Mouse (Mus musculus) retina, adult 2 months (tissue): Measurements from ENCODE around the gene Tspan17.
"Not testable (repeated sequence)": the region's sequence is repeated elsewhere in the genome, so short reads cannot be mapped to it uniquely, and the experiment has no call there.

Source experiments
- DNase-seq: peaks from one replicate; pipeline ENCODE4 v3.0.0-alpha.2; 2012; ENCODE audit warnings: low read depth, low spot score

Gene Tspan17

DNA sequence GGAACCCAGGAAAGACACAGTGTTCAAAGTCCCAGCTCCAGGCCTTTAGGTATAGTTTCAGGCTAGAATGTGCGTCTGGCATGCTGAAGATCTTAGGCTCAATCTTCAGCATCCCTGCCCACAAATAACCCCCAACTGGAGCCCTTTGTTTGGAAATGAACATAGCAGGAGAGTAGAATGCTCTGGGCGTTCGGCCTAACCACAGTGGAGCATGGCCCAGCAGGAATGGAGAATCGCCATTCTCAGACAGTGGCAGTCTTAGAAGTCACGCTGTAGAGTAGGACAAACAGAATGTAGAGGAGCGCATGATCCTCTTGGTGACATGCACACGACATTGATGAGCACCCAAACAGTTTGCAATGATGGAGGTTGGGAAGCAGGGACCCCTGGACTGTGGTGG, 28.3 kb upstream of the Tspan17 start:
- no peak for DNase-seq

DNA sequence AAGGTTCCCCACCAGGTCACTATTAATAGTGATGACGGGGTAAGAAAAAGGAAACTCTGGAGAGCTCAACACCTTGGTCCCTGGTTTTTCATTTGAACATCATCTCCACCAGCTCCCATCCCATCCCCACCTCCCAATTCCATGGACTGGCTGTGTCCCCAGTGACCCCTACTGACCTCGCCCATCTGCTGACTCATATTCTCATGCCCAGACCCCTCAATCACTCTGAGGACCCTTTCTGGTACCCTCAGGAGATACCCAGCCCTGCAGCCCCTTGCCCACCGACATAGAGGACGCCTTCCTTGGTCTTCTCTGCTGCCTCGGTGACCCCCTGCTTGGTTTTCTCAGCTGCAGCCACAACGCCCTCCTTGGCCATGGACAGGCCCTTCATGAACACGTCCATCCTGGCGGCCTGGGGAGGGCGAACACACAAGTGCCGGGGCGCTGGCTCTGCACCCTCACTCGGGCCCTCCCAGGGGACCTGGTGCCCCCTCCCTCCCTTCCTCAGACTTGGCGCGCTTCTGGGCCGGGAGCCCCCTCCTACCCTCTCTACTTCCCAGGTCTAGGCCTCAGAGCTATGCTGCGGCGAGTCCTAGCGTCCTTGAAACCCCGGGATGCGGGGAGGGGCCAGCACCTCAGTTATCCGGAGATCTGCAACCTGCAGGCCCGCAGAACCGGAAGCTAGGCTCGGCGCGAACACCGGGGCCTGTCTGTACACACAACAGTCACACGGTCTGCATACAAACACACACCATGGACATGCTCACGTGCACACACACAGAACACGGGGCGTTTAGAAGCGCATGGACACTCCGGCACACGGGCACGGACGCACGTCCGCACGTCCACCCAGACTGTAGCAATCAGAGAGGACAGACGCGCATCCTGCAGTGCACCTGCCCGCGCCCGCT, 23.6 kb upstream of the Tspan17 start:
- no peak for DNase-seq

DNA sequence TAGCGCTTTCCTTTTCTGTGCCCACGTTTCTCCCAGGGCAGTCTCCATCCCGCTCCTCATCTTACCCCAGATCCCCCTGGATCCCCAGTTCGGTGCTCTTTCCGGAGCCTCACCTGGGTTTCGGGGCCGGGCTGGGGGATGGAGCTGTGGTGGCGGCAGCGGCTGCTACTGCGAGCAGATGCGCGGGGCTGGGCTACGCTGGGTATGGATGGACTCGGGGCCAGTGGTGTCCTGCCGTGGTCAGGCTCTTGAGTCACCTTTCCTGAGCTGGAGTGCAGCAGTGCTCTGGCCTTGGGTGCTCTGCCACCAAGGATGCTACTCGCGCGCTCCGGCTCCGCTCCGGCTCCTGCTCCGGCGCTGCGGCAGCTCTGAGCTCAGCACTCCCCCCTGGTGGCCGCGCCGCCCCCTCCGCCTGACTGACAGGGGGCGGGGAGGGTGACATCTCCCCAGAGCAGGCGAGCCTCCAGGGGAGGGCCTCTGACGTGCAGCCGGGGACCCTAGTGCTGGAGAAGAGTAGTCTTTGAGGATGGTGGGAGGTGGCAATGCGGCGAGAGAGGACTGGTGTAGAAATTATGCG, 22.9 kb upstream of the Tspan17 start, which contains the start of gene Sncb:
Gene Sncb, minus strand, starts transcription at position 404 of the 577 bp plus-strand sequence.
- DNase-seq, result no peak

DNA sequence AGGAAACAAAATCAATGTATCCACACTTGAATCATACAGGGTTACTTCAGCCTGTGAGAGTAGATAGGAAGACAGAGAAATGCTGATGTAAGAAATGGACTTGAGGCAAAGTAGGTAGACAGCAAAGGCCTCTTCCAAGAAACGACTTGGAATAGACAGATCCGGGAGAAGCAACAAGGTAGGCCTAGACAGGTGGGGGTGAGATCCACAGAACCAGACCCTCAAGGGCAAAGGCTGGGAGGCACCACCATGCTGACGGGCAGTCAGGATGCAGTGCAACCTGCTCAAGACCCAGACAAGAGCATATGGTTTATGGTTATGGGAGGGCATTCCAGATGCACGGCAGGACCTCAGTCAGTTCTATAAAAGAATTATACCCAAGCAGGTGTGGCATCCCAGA, 22.2 kb upstream of the Tspan17 start:
- DNase-seq, result no peak

DNA sequence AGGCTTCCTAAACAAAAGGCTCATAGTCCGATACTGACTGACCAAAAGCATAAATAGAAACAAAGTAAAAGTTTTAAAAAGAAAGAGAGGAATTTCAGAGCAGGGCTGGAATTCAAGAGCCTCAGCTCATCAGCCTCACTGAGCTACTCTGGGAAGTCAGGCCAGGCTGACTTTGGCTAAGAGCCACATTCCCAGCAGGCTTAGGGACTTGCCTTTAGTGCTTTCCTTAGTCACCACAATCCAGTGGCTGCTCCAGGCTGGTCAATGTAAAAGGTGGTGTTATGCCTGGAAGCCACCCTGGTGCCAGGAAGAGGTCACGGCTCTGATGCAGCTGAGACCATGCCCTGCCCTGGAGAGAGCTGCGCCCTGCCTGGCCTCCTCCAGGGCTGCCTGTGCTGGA, 8.6 kb upstream of the Tspan17 start:
- DNase-seq, result no peak

DNA sequence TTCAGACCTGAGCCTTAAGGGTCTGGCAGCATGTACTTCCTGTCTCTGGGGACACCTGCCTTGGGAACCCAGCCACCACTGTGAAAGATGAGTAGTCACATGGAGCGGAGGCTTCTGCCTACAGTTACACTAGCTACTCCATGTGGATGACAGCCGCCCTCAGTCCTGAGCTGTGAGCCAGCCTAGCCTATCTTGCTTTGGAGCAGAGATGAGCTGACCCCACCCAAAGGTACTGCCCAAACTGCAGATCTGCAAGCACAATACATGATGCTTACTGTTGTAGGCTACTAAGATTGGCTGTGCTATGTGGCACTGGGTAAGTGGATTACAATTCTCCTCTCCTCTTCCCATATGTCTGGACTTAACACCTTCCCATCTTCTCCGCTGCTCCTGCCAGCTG, 8.1 kb upstream of the Tspan17 start:
- no peak for DNase-seq

DNA sequence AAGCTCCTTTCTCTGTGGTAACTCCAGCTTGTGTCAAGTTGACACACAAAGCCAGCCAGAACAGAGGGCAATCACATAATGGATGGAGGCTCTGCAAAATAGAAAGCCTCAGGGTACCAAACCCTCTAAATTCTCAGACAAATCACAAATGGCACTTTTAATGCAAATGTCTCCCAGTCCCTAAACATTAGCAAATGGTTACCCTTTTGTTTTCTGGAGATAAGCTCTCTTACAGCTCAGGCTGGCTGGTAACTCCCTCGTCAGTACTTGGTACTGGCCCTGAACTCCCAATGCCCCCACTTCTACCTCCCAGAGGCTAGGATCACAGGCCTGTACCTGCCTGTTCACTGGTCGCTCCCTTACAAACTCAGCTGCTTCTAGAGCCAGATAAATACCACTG, 5.9 kb upstream of the Tspan17 start:
- DNase-seq, result no peak

DNA sequence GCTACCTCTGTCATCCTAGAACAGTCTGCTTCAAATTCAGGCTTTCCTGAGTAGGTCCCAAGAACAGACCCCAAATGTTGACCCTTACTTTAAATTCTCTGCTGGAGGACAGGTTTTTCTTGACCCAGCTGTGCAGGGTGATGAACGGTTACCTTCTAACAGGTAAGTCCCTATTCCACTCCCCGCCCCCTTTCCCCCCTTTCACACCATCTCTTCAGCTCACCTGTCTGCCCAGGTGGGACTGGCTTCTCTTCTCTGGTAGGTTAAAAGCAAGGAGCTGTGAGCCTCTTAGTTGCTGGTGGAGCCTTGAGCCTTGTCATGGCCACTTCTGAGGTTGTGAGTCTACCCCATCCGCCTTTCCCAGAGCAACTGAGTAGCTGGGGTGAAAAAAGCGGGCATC, 5.5 kb upstream of the Tspan17 start, which contains the start of gene Eif4e1b:
Gene Eif4e1b, plus strand, starts transcription at position 301 of the 400 bp plus-strand sequence.
- DNase-seq, result no peak

DNA sequence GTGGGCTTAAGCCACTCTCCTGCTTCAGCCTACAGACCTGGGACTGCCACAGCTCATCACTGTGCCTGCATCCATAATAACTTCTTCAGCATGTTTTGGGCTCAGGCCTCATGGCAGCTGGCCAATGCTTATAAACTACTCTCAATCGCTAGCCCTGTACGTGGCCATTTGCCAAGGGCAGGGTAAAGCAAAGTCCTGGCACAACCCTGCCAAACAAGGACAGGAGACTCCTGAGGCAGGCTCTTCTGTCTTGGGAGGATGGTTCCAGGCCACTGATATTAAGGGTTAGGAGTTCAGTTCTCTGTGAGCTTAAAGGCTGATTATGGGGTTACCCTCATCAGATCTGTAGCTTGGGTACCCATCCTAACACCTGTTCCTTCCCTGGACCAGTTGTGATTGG, 1.6 kb upstream of the Tspan17 start:
- not testable (repeated sequence) for DNase-seq

DNA sequence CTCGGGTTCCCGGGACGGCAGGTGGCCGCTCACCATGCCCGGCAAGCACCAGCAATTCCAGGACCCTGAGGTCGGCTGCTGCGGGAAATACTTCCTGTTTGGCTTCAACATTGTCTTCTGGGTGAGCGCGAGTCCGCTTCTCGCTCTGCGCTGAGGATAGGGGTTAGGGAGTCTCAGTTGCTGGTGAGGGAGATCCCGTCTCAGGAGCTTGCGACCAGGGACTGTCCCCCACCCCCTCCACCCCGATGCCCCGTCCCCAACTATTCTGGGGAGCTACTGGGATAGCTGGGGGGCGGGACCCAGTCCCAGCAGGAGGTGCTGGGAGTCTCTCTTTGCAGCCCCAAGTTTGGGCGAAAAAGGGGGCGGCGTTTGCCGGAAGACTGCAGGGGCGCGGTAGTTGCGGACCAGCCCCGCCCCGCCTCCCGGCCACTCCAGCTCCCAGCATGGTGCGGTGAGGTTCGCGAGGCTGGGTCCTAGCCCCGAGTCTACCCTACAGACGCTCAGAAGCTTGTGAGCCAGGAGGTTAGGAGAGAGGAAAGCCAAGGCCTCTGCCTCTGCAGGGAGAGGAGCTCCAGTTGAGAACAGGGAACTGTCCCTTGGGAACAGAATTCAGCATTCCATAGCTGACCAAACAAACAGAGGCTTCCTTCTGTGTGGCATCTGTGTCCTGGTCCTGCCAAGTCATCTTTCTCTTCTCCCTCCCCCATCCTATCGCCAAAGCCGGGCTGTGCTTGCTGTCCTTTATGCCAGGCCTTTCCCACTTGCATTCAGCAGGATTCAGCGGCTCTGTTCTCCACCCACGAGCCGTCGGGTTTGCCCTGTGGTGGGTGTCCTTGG, 602 bp downstream of the Tspan17 start:
- no peak for DNase-seq

DNA sequence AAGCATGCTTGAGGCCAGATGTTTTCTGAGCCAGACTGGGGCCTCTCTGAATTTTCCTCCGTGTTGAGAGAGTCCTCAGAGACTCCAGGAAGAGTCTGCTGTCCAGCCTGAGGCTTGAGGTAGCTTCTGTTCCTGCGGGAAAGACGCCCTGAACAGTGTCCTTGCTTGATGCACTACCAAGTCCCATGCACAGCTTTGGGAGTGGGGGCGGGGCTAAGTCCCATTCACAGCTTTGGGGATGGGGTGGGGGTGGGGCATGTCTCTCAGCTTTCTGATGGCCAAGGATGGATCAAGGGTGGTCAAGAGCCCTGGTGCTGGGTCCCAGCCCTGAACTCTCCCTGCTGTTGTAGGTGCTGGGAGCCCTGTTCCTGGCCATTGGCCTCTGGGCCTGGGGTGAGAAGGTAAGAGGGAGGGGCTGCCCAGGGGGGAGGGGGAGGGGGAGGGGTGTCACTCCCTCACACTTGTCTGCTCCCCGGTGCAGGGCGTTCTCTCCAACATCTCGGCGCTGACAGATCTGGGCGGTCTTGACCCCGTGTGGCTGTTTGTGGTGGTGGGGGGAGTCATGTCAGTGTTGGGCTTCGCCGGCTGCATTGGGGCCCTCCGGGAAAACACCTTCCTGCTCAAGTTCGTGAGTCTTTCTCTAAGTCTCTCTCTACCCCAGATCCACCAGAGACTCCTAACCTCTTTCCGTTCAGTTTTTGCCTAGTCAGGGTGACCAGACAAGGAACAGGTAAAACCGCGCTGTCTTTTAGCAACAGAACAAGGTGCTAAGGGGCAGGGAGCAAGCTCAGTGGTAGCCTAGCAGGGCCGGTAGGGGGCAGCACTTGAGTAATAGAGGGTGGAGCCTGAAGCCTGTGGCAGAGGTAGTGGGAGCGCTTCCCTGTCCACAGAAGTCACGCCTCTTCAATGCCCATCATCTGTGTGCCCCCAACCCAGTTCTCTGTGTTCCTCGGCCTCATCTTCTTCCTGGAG, 3.4 kb downstream of the Tspan17 start:
- no peak for DNase-seq

DNA sequence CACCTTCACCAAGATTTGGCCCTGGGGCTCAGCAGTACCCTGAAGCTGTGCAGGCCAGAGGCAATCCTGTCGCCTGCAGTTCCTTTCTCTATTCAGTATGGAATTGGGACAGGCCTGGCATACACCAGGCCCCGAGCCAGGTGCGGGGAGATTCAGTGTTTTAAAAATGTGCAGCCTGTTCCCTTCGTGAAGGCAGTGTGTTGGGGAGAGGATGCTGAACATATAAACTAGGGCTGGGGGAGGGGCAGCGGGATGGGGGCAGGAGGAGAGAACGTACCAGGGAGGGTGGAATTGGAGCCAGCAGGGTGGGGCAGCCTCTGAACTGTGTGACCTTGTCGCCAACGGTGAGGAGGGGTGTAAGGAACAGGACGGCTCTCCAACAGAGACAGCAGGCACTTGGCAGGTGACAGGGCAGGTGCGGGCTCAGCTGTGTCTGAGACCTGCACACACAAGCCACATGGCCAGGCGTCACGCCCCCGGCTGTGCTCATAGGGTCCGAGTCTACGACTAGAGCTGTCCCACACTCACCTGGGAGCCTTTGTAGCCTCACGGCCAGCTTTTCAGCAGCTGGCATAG, 4.9 kb downstream of the Tspan17 start:
- no peak for DNase-seq

DNA sequence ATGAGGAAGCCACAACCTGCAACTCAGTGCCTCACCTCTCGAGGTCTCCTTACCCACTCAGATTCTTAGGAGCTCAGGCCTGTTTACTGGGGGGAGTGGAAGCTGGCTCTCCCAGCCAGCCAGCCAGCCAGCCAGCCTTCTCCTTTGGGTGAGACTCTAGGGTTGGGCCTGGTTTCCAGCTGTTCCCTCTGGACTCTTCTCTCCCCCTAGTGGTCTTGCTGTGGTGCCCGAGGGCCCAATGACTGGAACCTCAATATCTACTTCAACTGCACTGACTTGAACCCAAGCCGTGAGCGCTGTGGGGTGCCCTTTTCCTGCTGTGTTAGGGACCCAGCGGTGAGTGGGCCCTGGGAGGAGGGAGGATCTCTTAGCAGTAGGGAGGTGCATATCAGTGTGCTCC, 5.7 kb downstream of the Tspan17 start:
- no peak for DNase-seq

DNA sequence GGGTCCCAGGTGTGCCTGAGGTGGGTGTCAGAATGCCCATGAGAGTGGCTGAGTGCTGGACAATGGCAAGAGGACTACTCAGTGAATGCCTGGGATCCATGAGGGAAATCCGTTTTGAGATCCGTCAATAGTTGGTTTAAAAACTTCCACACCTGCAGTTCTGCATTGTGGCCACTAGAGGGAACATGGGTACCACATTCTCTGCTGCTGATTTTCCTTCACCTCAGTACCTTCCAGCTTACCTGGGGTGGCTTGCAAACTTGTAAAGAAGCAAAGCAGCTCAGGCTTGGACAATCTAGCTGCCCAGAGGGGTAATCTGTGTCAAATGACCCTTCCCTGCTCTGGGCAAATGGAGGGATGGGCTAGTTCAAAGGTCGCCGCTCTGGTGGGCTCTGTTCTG, 8.2 kb downstream of the Tspan17 start:
- no peak for DNase-seq

DNA sequence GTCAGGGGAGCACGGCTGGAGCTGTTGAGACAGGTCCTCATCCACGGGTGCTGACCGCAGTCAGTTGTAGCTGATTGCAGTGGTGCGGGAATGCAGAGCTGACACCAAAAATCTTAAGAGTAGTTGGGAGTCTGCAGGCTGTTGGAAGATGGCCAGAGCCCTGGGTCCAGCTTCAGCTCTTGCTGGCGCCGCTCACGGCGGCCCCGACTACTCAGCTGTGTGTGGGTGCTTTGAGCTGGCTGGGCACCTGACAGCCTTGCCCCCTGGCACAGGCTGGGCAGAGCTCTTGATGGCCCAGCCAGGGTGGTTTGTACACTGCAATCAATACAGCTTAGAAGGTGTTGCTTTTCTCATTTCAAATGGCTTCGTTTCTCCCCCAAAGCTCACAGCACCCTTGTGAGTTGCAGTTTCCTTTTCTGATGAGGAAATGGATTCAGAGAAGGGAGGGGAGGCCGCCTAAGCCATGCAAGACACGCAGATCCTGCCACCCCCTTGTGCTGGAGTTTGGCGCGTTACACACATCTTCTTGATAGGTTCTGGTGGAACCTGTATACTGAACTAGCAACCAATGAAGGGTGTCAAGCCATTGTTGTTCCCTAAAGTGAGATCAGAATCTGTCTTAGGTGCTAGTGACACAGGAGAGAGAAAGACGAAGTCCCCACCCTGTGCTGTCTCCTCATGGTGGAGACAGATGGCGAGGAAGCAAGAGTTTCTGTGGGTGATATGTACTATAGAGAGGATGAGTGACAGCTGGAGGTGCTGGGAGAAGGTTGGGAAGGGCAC, 8.9 kb downstream of the Tspan17 start:
- DNase-seq, result no peak

DNA sequence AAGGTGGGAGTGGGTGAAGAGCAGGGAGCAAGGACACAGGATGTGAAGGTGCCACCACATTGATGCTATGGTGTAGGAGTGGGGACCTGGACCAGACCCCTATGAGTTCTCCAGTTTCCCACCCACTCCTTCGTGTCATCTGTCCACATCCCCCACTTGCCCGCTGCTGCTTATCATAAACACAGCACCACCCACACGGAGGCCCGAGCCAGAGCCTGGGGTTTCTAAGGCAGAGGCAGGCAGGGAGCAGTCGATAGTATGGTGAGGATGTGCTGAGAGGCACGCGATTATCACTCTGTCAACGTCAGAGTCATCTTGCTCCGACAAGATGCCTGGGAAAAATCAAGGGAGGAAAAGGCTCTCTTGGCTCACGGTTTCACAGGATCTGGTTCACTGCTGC, 9.6 kb downstream of the Tspan17 start:
- no peak for DNase-seq

DNA sequence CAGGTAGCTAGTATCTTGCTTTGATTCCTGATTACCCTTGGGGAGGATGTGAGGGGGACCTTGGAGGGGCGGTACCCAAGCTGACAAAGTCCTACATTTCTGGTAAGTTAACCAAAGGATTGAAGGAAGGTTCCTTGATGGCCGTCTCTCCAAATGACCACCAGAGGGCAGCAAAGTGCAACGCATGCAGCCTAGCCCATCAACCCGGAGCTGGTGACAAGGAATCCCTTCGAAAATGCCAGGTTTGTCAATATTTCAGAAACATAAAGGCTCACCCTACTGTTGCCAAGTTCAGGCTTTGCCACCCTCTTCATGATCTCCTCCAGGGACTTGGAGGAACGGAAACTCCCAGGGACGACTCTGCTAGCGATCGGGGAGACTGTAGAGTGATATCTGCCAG, 10.5 kb downstream of the Tspan17 start:
- DNase-seq, result peak; percentile 67

DNA sequence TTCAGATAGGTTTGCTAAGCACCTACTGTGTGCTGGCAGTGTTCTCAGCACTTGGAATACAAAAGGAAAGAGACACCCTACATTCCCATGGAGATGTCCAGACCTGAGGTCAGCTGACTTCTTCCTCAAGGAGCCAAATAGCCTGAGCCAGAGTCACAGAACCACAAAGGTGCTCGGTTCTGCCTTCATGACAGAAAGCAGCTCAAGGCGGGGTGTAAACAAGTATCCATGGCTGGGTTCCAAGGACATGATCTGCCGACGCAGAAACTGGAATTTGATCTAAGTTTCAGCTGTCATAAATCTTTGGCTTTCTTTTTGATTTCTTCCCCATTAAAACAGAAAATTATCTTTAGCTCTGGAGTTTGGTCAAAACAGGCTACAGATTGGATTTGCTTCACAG, 11.0 kb downstream of the Tspan17 start:
- DNase-seq, result no peak

DNA sequence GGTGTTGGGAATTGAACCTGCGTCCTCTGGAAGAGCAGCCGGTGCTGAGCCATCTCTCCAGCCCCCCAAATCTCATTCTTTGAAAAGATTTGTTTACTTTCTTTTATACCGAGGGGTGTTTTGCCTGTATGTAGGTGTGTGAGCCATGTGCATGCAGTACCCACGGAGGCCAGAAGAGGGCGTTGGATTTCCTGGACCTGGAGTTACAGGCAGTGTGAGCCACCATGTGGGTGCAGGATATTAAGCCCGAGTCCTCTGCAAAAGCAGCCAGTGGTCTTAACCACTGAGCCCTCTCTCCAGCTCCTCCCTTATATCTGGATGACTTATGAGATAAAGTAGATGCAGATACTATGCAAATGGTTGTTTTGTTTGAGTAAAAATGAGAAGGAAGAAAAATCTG, 13.8 kb downstream of the Tspan17 start:
- no peak for DNase-seq
